Mouse (Mus musculus): ENCODE measurements at regions not wholly inside any gene's neighbourhood (a gene's known extent, or its start where the extent isn't known, plus 50 kb on each side); places are given as distances from the start of the nearest gene placed in this dataset.

DNA sequence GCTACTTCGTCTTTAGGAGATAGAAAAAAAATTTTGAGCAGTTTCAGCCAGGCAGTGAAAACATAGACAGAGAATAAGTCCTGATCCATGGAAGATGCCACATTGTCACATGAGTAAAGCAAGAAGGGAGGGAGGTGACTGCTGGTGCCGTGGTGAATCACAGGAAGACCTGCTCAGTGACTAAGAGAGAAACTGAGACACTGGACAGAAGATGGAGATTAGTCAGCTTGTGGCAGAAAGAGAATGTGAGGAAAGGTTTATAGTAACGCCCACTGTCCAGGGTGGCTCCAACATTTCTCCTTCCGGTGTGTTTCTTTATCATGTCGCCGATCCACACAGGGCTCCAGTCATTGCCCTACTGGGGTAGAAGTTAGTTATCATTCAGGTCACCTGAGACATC is 339.6 kb downstream of the Foxa2 start:
- TF ChIP-seq CTCF (IDR thresholded peaks at IDR 0.05; ENCODE audit: borderline replicate concordance, control insufficient read depth, extremely low read depth, insufficient read depth, low read length, poor library complexity): no peak
- no peak for TF ChIP-seq POLR2A (IDR thresholded peaks at IDR 0.05; ENCODE audit: control insufficient read depth, extremely low read depth, insufficient read depth, low read length, poor library complexity)
